Mouse (Mus musculus) cortical plate, adult 2 months (tissue): ENCODE measurements around the gene Espn.

Source experiments
- CTCF ChIP-seq: fragments of 200-500 bp; IDR thresholded peaks from 2 replicates; pipeline ENCODE4 v1.5.1; 2011; ENCODE audit warnings: mild to moderate bottlenecking, control low read depth, low read length; ENCODE audit not compliant: insufficient read depth; ENCODE audit errors: extremely low read depth
- POLR2A ChIP-seq: fragments of 200-500 bp; IDR thresholded peaks from 2 replicates; pipeline ENCODE4 v1.6.1; 2011; ENCODE audit warnings: mild to moderate bottlenecking, low read length, control low read depth; ENCODE audit not compliant: insufficient read depth; ENCODE audit errors: extremely low read depth

- TF ChIP-seq POLR2A, result no peak
- peak; percentile 37 for TF ChIP-seq CTCF
Observed at GRCm38 (mm10) chr4:152119396-152120292, 32.5 kb downstream of the Espn start.
